Mouse (Mus musculus) brain, embryonic 14.5 days (tissue): ENCODE data around the gene Arrdc2.

ENCODE experiments used
- CTCF ChIP-seq: fragments of 200-500 bp; IDR thresholded peaks from 2 replicates; pipeline ENCODE4 v1.5.1; 2012; ENCODE audit warnings: inconsistent platforms, mild to moderate bottlenecking, moderate library complexity, borderline replicate concordance; ENCODE audit not compliant: insufficient read depth, insufficient read length; ENCODE audit errors: extremely low read depth
- POLR2A ChIP-seq: fragments of 200-500 bp; IDR thresholded peaks from 2 replicates; pipeline ENCODE4 v1.6.1; 2012; ENCODE audit warnings: mild to moderate bottlenecking, inconsistent platforms, borderline replicate concordance; ENCODE audit not compliant: poor library complexity, insufficient read depth, insufficient read length, severe bottlenecking; ENCODE audit errors: extremely low read depth

DNA sequence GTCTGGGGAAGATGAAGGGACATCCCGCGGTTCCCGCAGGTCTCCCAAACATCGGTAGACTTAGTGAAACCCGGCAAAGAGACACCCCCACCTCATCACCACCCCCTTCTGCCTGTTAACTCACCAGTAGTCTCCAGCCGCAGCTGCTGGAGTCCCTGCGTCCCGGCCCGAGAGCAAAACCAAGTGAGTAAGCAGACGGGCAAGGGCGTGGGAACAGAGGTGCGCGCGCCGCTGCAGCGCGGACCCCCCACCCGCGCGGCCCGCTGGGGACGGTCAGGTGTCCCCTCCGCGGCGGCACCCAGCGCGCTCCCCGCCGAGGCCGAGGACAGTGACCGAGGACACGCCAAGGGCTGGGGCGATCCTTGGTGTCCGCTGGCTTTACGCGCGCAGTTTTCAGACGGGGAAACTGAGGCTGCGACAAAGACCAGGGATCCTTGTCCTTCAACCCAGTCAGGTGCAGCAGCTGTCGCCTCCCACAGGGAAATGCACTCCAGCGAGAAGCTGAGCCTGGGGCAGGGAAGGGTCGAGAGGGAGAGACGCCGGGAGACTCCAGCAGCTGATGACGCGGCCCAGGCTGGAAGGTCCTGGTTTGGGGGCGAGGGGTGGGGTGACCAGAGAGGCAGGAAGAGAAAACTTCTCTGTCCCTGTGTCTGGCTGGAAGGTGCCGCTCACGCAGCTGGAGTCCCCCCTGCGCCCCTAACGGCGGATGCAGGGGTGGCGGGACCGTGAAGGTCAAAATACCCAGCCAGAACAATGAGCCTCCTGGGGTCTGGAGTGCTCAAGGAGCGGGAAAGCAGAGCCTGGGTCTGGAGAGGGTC lies 23.5 kb upstream of the Arrdc2 start, which contains the start of gene Kcnn1:
- TF ChIP-seq CTCF (peak; percentile 48; the same call in 1 of the 2 replicates), POLR2A (no peak)
